ENCODE assay signal across 8 mouse cellular contexts in genomic region chr5:64625841-64626298, GRCm38 (mm10).
DNase-seq lines count a peak whose midpoint lies in the region; ATAC-seq lines count a peak whose summit lies in the region.

No protein-coding gene starts in this region.

- peak overlapping the region; percentile 15; the same call in 1 of the 2 replicates for H3K4me2 ChIP-seq in liver, embryonic 12.5 days
- H3K4me2 ChIP-seq in liver, embryonic 11.5 days = no peak overlapping the region; the same call in 1 of the 2 replicates
- H3K4me2 ChIP-seq in kidney, embryonic 14.5 days (replicated peaks; ENCODE audit: low read depth, low read length) = no peak overlapping the region
- peak overlapping the region; percentile 40 for H3K4me2 ChIP-seq in stomach, embryonic 16.5 days (ENCODE audit: low read depth, low read length)

- peaks cover 53% of the 10 kb centered on the region for H3K4me1 ChIP-seq in liver, embryonic 12.5 days
- H3K4me1 ChIP-seq in liver, embryonic 11.5 days (replicated peaks; ENCODE audit: control insufficient read depth, insufficient read depth, low read length) = peaks cover 14% of the 10 kb centered on the region
- peaks cover 10% of the 10 kb centered on the region for H3K4me1 ChIP-seq in kidney, embryonic 14.5 days (ENCODE audit: control insufficient read depth, insufficient read depth, low read length)
- H3K4me1 ChIP-seq in stomach, embryonic 16.5 days (ENCODE audit: control insufficient read depth, insufficient read depth, low read length) = peaks cover 10% of the 10 kb centered on the region

- DNase-seq in liver, embryonic 11.5 days (ENCODE audit: low spot score) = no peak
- DNase-seq in Muller cell, postnatal 12 days (ENCODE audit: inconsistent ontology term) = no peak
- no peak for DNase-seq in cerebellum, adult 11-12 months
- DNase-seq in embryo, embryonic 11 days = no peak

- H3K27ac ChIP-seq in liver, embryonic 12.5 days = no peak overlapping the region
- no peak overlapping the region for H3K27ac ChIP-seq in liver, embryonic 11.5 days (ENCODE audit: low read depth, low read length)
- H3K27ac ChIP-seq in kidney, embryonic 14.5 days (ENCODE audit: low read depth, low read length) = peak overlapping the region; percentile 81
- H3K27ac ChIP-seq in stomach, embryonic 16.5 days (ENCODE audit: low read length) = peak overlapping the region; percentile 92

- ATAC-seq in liver, embryonic 12.5 days = no peak
- ATAC-seq in liver, embryonic 11.5 days (replicated peaks; ENCODE audit: low FRiP score) = no peak
- ATAC-seq in common myeloid progenitor, adult 5-6 weeks (replicated peaks; ENCODE audit: low read depth, poor library complexity, severe bottlenecking) = peak; percentile 71
- ATAC-seq in kidney, embryonic 14.5 days (ENCODE audit: low FRiP score, low TSS enrichment) = peak; percentile 16; the same call in 1 of the 2 replicates
- ATAC-seq in stomach, embryonic 16.5 days (ENCODE audit: insufficient read depth, low FRiP score) = peak; percentile 44; the same call in 1 of the 2 replicates

- no peak overlapping the region for H3K9ac ChIP-seq in liver, embryonic 12.5 days
- no peak overlapping the region for H3K9ac ChIP-seq in liver, embryonic 11.5 days (ENCODE audit: low read depth, low read length)
- no peak overlapping the region for H3K9ac ChIP-seq in kidney, embryonic 14.5 days (ENCODE audit: low read depth, low read length)
- peak overlapping the region; percentile 54; the same call in 1 of the 2 replicates for H3K9ac ChIP-seq in stomach, embryonic 16.5 days (ENCODE audit: low read length)

- H3K9me3 ChIP-seq in liver, embryonic 12.5 days (replicated peaks) = no peaks in the 10 kb centered on the region
- no peaks in the 10 kb centered on the region for H3K9me3 ChIP-seq in liver, embryonic 11.5 days (ENCODE audit: control insufficient read depth, low read length)
- no peaks in the 10 kb centered on the region for H3K9me3 ChIP-seq in kidney, embryonic 14.5 days (ENCODE audit: control insufficient read depth, low read length)
- H3K9me3 ChIP-seq in stomach, embryonic 16.5 days (replicated peaks; ENCODE audit: control insufficient read depth, low read length) = no peaks in the 10 kb centered on the region

- H3K4me3 ChIP-seq in liver, embryonic 12.5 days = no peak overlapping the region
- H3K4me3 ChIP-seq in liver, embryonic 11.5 days (ENCODE audit: low read depth, low read length) = no peak overlapping the region
- H3K4me3 ChIP-seq in kidney, embryonic 14.5 days (ENCODE audit: low read length) = no peak overlapping the region
- H3K4me3 ChIP-seq in stomach, embryonic 16.5 days (replicated peaks; ENCODE audit: low read length) = no peak overlapping the region

- H3K36me3 ChIP-seq in liver, embryonic 12.5 days = no peaks in the 10 kb centered on the region
- H3K36me3 ChIP-seq in liver, embryonic 11.5 days (ENCODE audit: control insufficient read depth, insufficient read depth, low read length) = no peaks in the 10 kb centered on the region
- no peaks in the 10 kb centered on the region for H3K36me3 ChIP-seq in kidney, embryonic 14.5 days (ENCODE audit: control insufficient read depth, insufficient read depth, low read length)
- H3K36me3 ChIP-seq in stomach, embryonic 16.5 days (ENCODE audit: control insufficient read depth, insufficient read depth, low read length) = no peaks in the 10 kb centered on the region

- H3K27me3 ChIP-seq in liver, embryonic 12.5 days (replicated peaks) = peaks cover 31% of the 10 kb centered on the region
- H3K27me3 ChIP-seq in liver, embryonic 11.5 days (replicated peaks; ENCODE audit: control insufficient read depth, insufficient read depth, low read length) = peaks cover 3% of the 10 kb centered on the region; the same call in 1 of the 2 replicates
- H3K27me3 ChIP-seq in kidney, embryonic 14.5 days (ENCODE audit: control insufficient read depth, insufficient read depth, low read length) = no peaks in the 10 kb centered on the region
- no peaks in the 10 kb centered on the region for H3K27me3 ChIP-seq in stomach, embryonic 16.5 days (ENCODE audit: control insufficient read depth, insufficient read depth, low read length)

- WGBS in liver, embryonic 12.5 days (ENCODE audit: insufficient replicate concordance) = 15% methylated on average over 6 of the region's 6 CpGs
- WGBS in liver, embryonic 11.5 days = 27% methylated on average over 6 of the region's 6 CpGs
- WGBS in kidney, embryonic 14.5 days = 40% methylated on average over 6 of the region's 6 CpGs
- WGBS in stomach, embryonic 16.5 days = 26% methylated on average over 6 of the region's 6 CpGs

Comparison
In these comparisons a context has a peak if more than half of its experiments do, and no peak if none do; other contexts are left out.
1. H3K4me2 ChIP-seq: peak in liver, embryonic 12.5 days (single experiment) and stomach, embryonic 16.5 days (single experiment); none in liver, embryonic 11.5 days (single experiment) and kidney, embryonic 14.5 days (single experiment).
2. ATAC-seq: peak in common myeloid progenitor, adult 5-6 weeks (single experiment), kidney, embryonic 14.5 days (single experiment) and stomach, embryonic 16.5 days (single experiment); none in liver, embryonic 12.5 days (single experiment) and liver, embryonic 11.5 days (single experiment).
3. H3K27ac ChIP-seq: peak in kidney, embryonic 14.5 days (single experiment) and stomach, embryonic 16.5 days (single experiment); none in liver, embryonic 12.5 days (single experiment) and liver, embryonic 11.5 days (single experiment).